Mouse (Mus musculus): Measurements from ENCODE around the gene Ptpn14.

GRCm38 (mm10) chr1:189703156-189703555, 24.9 kb upstream of the Ptpn14 start:
- TF ChIP-seq CTCF (IDR thresholded peaks at IDR 0.05) (0 out of 2 replicates have a peak, but pooled peaks have one; percentile 23), EP300 (IDR thresholded peaks at IDR 0.05; ENCODE audit: insufficient read depth, low read depth, low read length) (no peak), POLR2A (IDR thresholded peaks at IDR 0.05; ENCODE audit: insufficient read depth, low read depth, low read length) (no peak)
